Mouse (Mus musculus) left cerebral cortex, postnatal 25 days (tissue): ENCODE results near the gene Mdga2. TPM values are rescaled to one million over a fixed set of nuclear protein-coding genes. Genes with fewer than 3 reads are reported as not detected.

ENCODE experiments used
- DNase-seq, 2 experiments: peaks; one replicate each; pipeline ENCODE4 v3.0.0; 2022; ENCODE audit warnings: low spot score in 2 of 2, mixed read lengths in 1 of 2
- intact Hi-C: fragments of 180-260 bp; cut with DNase I; formaldehyde crosslinking; loops from one replicate; pipeline ENCODE4 v1.15.1; 2025
- total RNA-seq, 2 experiments: library from RNA; stranded (reverse); gene quantifications; 2 replicates each; pipeline ENCODE4 v1.2.3; 2021

The Mdga2 gene
- total RNA-seq, 2 experiments from 2014 or later = 50.8 to 59.4 TPM

DNA sequence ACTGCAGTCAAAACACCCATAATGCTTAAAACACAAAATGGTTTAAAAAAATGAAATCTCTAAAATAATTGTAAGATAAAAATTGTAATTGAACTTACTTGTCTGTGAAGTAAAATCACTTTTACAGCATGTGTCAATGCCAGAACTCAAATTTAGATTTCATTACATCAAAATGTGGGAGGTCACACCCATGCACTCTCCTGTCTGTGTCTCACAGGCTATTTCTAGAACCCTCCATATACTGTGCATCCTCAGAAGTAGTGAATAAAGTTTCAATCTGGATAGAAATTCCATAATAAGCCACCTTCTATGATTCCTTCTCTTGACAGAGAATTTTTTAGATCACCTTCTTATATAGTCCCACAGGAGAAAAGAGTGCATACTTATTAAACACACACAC is 466.7 kb downstream of the Mdga2 start:
- peak in 1 of 2 experiments; percentile 67 for DNase-seq
- intact Hi-C loops = no loop called here

DNA sequence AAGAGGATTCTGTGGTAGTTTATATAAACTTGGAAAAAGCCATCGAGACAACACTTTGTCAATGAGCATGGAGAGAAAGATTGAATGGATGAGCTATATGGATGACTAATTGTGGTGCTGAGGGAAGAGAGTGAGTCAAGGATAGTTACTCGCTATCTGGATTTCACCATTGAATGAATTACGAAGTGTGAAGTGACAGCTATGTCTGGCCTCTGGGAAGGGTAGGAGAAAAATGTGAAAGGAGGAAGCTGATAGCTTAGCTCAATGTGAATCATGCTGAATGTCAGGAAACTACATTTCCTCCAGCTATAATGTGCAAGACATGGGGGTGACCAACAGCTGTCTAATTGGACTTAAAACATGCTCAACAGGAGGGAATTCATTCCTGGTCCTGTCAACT is 487.8 kb downstream of the Mdga2 start:
- intact Hi-C loops = no loop called here
- peak in 1 of 2 experiments; percentile 48 for DNase-seq

DNA sequence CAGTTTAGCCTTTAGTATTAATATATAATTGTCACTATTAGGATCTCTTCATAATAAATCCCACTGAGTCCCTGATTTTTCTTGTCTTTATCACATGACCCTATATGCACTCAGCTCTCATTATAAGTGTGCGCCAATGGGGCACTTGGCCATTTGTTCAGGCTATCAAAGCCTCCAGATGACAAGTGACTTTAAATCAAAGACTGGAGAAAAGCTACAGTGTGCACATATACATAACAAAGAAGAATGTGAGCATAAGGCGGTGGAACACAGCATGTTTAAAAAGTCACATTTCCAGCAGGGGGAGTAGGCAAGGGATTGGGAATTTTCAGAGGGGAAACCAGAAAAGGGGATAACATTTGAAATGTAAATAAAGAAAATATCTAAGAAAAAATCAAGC is 497.9 kb downstream of the Mdga2 start:
- no peak for DNase-seq
- intact Hi-C loops = no loop called here

DNA sequence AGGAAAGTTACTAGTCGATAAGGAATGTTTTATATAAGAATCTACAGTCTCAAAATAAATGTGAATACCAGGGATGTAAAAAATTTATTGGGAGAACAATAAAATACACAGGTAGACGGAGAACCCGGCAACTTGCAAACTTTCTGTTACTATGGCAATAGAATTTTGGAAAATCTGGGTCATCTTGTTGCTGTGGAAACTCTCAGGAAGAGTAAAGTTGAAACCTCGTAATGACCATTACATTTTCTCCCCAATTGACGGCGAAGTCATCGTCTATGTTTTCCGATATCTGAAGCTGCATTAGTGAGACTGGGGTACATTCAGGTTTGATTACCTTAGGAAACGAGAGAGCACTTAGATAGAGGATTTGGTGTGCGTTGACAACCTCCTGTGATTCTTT is 514.0 kb downstream of the Mdga2 start:
- no peak for DNase-seq

DNA sequence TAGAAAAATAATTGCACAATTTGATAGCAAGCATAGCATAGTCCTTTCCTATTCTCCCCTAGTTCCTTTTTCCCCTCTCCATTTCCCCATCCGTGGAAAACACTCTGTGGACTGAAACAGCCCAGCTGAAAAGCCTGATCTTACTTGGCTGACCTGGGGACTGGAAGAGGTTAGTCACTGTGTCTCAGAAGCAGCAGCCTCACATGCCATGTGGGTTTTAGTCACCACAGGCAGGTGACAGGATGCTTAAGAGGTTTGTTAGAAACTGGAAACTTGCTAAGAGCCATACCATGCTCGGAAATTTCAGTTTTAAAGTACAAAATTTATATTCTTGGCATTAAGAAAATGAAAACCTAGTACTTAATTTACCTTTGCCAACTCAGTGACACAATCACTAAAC is 514.9 kb downstream of the Mdga2 start:
- intact Hi-C loops = no loop called here
- no peak for DNase-seq

More for the DNA sequence above, 514.0 kb downstream of the Mdga2 start:
- intact Hi-C loops = no loop called here

DNA sequence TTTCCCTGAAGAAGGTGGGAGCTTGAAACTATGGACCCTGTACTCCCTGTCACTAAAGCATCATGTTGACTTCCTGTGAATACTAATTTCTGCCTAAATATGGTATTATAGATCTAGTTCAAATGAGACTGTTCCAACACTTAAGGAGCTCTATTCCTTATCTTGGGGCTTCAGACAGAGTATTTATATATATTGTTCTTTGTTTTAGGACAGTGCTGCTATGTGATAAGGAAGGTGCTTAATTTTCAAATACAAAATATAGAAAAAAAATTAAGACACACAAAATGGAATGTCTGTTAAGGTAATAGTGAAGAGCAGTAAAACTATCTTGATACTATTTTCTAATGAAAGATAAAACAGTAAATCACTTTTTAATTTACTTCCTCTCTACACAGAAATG is 517.3 kb downstream of the Mdga2 start:
- no peak for DNase-seq

DNA sequence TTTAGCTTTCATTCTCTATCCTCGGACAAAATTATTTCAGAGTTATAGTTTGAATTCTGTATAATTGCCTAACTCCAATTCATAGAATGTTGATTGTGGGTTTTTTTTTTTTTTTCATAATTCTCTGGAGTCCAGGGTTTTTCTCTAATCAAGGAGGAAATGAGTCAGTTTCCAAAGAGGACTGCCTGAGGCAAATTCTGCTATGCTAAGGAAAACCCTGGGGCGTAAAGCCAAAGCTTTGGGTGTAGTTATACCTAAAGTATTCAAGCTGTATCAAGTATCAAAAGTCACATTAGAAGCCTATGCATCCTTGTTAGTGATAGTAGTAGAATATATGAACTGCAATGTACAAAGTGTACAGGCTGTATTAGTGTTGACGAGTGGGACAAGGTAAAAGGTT is 519.6 kb downstream of the Mdga2 start:
- intact Hi-C loops = no loop called here
- no peak for DNase-seq

More for the DNA sequence above, 517.3 kb downstream of the Mdga2 start:
- intact Hi-C loops = no loop called here

DNA sequence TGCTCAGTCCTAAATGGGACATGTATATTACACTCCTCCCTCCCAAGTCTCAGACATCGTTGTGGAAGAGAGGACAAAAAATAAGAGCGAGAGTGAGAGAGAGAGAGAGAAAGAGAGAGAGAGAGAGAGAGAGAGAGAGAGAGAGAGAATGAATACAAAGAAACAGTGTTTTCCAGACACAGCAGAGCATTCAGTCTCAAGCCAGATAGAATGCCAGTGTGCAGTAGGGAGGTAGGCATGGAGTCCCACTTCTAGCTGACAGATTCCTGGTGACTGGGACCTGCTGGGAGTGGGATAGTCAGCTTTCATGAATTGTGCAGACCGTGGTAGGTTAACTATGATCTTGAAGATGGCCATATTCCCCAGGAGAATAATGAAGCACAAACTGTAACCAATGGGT is 542.8 kb downstream of the Mdga2 start:
- DNase-seq = no peak
- intact Hi-C loops = no loop called here

DNA sequence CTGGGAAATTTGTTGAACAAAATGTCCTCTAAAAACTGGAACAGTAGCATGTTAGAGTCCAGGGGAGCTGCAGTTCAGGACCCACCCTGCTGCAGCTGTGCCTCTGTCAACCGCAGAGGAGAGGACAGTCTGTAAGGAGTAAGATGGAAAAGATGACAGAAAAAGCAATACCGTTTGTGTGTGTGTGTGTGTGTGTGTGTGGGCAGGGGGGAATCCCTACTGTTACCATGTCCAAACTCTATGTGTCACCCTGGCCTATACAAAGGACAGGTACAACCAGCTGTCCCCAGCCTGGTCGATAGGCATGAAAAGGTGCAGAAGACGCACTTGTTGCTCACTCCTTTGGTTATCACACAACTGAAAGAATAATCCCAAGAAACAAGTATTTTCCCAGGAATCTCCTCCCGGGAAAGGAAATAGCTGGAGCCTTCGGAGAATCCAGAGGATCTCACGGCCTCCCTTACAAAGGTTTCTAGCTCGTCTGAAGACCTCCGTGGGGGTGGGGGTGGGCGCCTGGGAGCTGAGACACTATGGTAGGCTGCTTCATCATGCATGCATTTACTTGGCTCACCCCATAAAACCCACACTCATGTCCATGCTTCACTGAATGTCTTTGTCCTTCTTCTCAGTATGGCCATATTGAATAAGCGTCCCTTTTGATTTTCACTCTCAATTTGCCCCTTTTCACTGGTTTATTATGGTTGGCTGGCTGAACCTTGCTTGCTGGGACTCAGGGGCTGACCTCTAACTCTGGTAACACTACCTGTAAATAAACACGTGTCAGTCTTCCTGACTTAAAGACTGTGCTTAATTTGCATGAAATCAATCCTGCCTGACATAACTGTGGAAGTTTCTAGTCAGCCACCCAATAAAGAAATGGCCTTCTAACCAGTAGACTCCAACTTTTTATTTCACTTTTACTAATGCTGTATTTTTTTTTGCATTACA is 573.5 kb downstream of the Mdga2 start:
- intact Hi-C loops = no loop called here
- no peak for DNase-seq

DNA sequence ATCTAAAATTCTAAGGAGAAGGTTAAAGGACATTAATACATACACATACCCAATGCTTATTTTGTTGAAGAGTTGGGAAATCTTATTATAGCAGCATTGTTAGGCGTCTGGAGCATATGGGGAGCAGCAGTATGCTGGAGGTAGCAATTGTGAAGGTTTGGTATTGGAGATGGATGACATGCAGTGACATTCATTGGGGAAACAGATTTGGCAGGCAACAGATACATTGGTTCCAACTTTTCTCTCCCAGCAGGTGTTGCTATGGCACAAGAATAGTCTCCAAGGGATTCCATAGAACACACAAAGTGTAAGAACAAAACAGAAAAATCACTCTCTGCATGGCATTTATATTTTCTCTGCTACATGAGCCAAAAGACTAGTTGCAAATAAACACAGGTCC is 581.9 kb downstream of the Mdga2 start:
- intact Hi-C loops = no loop called here
- DNase-seq = peak; percentile 17 to 72

DNA sequence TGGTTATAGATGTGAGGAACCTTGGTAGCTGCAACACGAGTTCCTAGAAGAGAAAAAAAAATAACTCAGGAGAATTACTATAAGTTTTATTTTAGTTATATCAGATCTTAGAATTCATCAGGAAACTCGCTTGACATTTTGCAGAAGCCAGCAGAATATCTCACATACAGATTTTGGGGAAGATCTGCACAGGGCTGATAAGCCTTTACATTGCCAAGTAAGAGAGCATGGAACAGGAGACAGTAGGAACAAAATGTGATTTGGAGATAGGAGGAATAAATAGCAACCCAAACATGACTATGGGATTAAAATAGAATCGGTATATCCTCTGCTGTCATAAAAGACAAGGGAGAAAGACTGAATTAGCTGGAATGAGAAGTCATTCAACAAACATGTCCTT is 602.4 kb downstream of the Mdga2 start:
- DNase-seq = peak in 1 of 2 experiments; percentile 46
- intact Hi-C loops = no loop called here

DNA sequence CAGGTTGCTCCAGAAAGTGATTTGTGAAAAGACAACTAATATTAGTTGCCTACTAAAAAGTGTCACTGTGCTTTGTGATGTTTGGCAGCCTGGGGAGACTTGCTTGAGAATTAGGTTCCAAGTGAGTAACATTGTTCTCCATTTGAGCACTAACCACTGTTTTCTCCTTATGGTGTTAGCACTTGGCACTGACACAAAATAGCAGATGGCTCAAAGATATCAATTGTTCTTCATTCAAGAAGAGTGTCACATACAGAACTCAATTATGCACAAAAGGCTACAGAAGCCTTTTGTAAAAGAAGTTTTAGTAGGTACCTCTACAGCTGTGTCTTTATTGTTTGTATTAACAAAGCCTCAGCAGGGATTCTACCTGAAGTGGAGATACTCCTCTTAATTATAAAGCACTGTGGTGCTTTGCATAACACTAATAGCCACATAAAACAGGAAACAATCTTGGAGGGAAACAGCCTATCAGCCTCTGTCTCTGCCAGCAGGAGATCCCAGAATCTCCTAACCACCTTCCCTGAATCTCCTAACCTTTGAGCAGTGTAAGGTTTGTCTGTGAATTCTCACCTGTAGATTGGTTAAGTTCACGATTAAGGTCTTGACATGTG is 630.6 kb downstream of the Mdga2 start:
- no peak for DNase-seq
- intact Hi-C loops = no loop called here

DNA sequence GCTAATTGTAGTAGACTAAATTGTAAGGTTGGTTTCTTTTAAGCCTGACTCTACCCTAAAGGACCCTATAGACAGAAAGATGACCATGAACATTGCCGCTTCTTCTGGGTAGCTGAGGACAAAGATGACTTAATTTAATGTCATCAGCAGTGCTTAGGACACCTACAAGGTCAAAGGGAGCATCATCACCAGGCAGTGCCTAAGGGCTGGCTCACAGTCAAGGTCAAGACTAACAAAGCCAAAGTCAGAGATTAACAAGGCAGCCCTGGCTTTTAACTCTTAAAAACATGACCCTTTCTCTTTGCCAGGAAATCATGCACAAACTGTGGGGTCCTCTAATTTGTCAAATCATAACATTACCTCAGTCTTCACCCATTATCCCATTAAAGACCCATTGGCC is 657.0 kb downstream of the Mdga2 start:
- intact Hi-C loops = no loop called here
- DNase-seq = no peak

DNA sequence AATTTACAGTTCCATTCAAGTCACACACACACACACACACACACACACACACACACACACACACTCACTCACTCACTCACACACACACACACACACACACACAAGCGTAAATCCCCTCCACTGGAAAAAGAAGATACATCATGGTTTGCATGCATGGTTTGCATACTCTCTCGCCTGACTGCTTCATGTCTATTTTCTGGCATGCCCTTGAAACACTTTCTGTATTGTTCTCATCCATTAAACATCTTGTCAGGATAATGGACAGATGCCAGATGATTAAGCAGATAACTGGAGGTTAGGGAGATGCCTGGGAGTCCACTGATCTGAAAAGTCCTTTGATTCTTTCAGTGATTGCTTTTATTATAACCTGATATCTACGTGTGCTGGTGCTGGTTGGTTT is 665.5 kb downstream of the Mdga2 start:
- intact Hi-C loops = loop anchor here (10.0 kb wide), 1 partner anchor 278 kb away; no protein-coding TSS in a partner anchor
- DNase-seq = no peak

DNA sequence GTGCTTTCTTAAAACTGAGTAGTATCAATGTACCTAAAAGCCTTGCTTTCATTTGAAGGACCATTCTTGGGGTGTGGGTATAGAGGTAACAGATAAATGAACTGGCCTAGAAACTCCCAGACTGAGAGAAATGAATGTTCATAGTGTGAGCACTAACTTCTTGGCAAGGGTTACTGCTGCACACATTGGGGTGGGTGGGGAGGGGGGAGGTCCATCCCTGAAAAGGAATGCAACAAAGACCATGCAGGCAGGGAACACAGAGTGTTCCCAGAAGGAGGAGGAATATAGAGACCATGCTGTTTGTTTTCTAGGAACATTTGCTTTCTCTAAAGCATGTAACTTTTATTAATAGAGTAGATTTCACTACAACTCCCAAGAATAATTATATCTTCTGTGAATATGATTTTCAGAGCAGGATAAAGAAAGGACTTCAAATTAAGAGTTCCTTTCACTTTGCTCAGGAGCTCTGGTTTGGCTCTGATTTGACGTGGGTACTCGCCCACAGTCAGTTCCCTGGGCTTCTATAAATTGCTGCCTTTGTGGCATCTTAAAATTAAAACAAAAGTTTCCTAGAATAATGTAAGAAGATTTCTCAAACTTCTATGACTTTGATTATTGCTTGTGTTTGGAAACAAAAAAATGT is 666.0 kb downstream of the Mdga2 start:
- DNase-seq = peak in 1 of 2 experiments; percentile 77
- intact Hi-C loops = loop anchor here (10.0 kb wide), 1 partner anchor 279 kb away; no protein-coding TSS in a partner anchor

DNA sequence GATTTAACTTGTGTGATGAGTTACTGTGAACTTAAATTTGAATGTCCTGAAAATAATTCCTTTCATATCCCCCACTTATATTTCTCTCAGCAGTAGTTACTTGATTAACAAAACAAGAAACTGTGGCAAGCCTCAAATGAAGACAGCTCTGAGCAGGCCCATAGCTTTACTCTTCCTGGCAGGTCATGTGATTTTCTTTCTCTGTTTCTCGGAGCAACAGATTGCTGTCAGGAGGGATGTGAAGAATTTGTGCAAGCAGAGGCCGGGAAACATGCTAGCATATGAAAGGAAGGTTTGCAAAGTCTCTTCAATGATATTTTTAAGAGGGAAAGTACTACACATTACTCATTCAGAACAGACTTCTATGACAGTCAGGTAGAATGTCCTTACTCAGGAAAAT is 697.4 kb downstream of the Mdga2 start:
- no peak for DNase-seq

DNA sequence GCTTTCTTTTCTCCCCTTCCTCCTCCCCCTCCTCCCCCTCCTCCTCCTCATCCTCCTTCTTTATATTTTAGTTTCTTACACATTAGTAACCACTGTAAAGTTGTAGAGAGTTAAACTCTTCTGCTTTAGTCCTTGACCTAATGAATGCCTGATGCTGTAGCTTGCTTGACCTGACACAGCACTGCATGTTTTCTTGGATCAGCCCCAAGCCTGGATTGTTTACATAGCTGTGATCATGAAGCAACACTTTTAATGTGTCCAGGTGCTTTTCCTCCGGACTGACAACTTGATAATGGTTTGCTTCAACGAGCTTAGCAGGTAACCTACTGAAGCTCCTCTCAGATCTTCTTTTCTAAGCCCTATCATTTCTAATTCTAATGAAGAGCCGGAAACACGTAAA is 723.1 kb downstream of the Mdga2 start:
- no peak for DNase-seq
- intact Hi-C loops = no loop called here

More for the DNA sequence above, 697.4 kb downstream of the Mdga2 start:
- intact Hi-C loops = no loop called here

DNA sequence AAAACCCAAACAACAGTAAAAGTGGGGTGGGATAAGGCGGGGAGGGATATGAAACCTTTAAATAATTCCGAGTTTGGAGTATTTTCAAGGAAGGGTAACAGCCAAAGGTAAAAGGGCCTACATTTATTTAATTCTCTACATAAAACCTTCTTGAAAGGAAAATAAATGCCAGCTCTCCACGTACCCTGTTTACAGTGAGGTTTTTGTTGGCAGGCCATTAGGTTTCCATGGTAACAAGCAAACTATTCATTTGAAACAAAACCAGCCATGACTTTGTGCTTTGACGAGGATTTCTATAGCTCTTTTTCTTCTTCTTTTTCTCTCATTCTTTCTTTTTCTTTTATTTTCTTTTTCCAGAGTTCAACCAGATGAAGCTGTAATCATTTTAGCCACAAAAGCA is 751.5 kb downstream of the Mdga2 start:
- peak in 1 of 2 experiments; percentile 8 for DNase-seq
- intact Hi-C loops = no loop called here

DNA sequence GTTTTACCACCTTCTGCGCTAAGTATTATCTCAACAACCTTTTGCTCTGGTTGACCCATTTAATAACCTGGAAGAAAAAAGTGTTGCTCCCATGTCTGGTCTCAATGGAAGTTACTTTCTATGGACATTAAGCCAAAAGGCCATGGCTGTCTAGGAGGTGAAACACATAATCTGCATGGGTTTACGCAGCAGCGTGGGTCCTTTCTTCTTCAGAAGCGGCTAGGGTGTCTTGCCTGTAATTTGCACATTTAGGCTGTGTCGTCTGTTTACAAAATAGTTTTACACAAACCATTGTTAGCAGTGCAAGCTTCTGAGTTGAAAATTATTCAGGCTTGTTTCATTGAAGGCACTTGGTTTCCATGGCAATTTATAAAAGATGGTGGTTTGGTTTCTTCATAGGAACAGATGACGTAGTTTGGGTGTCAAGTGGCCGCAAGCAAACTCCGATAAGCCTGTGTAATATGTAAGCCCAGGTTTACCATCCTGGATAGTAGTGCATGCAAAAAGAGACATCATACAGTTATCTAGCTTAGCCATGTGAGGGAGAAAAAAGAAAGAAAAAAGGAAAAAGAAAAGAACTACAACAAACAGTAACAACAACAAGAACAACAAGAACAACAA is 752.0 kb downstream of the Mdga2 start:
- no peak for DNase-seq
- intact Hi-C loops = no loop called here

DNA sequence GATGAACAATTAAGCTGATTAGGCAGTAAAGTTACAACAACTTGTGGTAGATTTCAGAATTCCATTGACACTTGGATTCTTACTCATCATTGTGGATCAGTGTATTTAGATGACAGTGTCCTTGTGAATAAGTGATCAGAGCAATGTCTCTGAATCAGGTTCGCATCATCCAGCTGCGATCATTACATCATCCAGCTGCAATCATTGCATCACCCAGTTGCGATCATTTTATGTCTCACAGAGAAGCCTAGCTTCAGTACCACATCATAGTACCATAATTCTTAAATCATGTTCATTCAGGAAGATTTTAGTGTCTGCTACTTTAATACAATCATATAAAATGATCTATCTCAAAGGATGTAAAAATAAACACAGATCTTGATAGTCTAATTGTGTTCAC is 756.8 kb downstream of the Mdga2 start:
- intact Hi-C loops = no loop called here
- no peak for DNase-seq
